27 mouse cellular contexts compared by ENCODE assay signal in genomic region chr1:150909642-150910041, GRCm38 (mm10).
A peak's percentile ranks its signal among the peaks of the same experiment; 100 is the strongest.
DNase-seq lines count a peak whose midpoint lies in the region; ATAC-seq and TF ChIP-seq lines count a peak whose summit lies in the region.
"Had no signal": no experiment of that assay in that cellular context is flagged by ENCODE, and none has a peak within 500 bp of the region (broad histone marks: within the 10 kb centered on the region; RNA-seq: fewer than 3 reads in every experiment).

No protein-coding gene starts in this region.

- no peak overlapping the region for H3K4me3 ChIP-seq in gastrocnemius, adult 2 months
- H3K4me3 ChIP-seq: embryonic facial prominence, embryonic 10.5 days; embryonic facial prominence, embryonic 15.5 days; forebrain, embryonic 12.5 days; heart, embryonic 15.5 days; hindbrain, embryonic 15.5 days; kidney, embryonic 15.5 days; liver, embryonic 12.5 days; midbrain, embryonic 12.5 days; stomach, embryonic 15.5 days had no signal

- peak; percentile 49 to 57 for DNase-seq in cerebellum, postnatal 10 days
- no peak for DNase-seq in cerebellum, adult 11 months
- peak; percentile 29 for DNase-seq in kidney, postnatal 10 days
- no peak for DNase-seq in kidney, postnatal 36 days
- peak; percentile 48 for DNase-seq in gastrocnemius, adult 2 months
- DNase-seq in left cerebral cortex, postnatal 10 days (ENCODE audit: extremely low spot score in 1 of 2, low spot score in 2 of 2): no peak
- DNase-seq: adrenal gland, postnatal 36 days; cerebellum, adult 9-11 months; forebrain, postnatal 0 days; kidney, adult 11 months; kidney, postnatal 4 days; left cerebral cortex, postnatal 4 days; liver, postnatal 0 days; lung, postnatal 36 days; thymus, postnatal 14 days had no signal

- intact Hi-C loops in gastrocnemius, adult 2 months (cut with DNase I): no loop called here
- intact Hi-C loops in left cerebral cortex, postnatal 10 days (cut with DNase I): no loop called here

- ATAC-seq in CD4-positive, CD25-positive, alpha-beta regulatory T cell, adult 4 months: no peak
- ATAC-seq: activated CD4-positive, CD25-positive, alpha-beta regulatory T cell, adult 4 months; forebrain, postnatal 0 days; inflammation-experienced regulatory T-cells, adult 6 months; liver, embryonic 12.5 days; liver, postnatal 0 days had no signal

- H3K27ac ChIP-seq in gastrocnemius, adult 2 months: no peak overlapping the region
- H3K27ac ChIP-seq: embryonic facial prominence, embryonic 10.5 days; embryonic facial prominence, embryonic 15.5 days; forebrain, embryonic 12.5 days; heart, embryonic 15.5 days; hindbrain, embryonic 15.5 days; kidney, embryonic 15.5 days; liver, embryonic 12.5 days; midbrain, embryonic 12.5 days; stomach, embryonic 15.5 days had no signal

- no peak for TF ChIP-seq CTCF in gastrocnemius, adult 2 months (IDR thresholded peaks at IDR 0.05)

Comparison
In these comparisons a context has a peak if more than half of its experiments do, and no peak if none do; other contexts are left out.
1. DNase-seq: peak in cerebellum, postnatal 10 days (2 of 2), kidney, postnatal 10 days (single experiment) and gastrocnemius, adult 2 months (single experiment); none in cerebellum, adult 11 months (single experiment), kidney, postnatal 36 days (0 of 2) and left cerebral cortex, postnatal 10 days (0 of 2).